Mouse (Mus musculus) lung, embryonic 15.5 days (tissue): ENCODE measurements around the gene Ppl. TPM values are rescaled to one million over a fixed set of nuclear protein-coding genes. Genes with fewer than 3 reads are reported as not detected.

ENCODE experiments used
- ATAC-seq: fragments of 200-750 bp; cut with Nextera tagmentation; 2 replicates; pipeline ENCODE4 v1.8.0; 2017; ENCODE audit warnings: moderate number of reproducible peaks, borderline replicate concordance; ENCODE audit not compliant: low FRiP score, low TSS enrichment; ENCODE audit errors: extremely low read depth
- H3K27ac ChIP-seq: fragments of 300-500 bp; sonication (generic); 2 replicates; pipeline ENCODE4 v1.5.1; 2015; ENCODE audit warnings: moderate library complexity, mild to moderate bottlenecking, inconsistent platforms
- H3K27me3 ChIP-seq: fragments of 300-500 bp; sonication (generic); 2 replicates; pipeline ENCODE4 v1.6.1; 2015; ENCODE audit warnings: inconsistent platforms
- H3K36me3 ChIP-seq: fragments of 300-500 bp; sonication (generic); 2 replicates; pipeline ENCODE4 v1.6.1; 2015; ENCODE audit warnings: inconsistent platforms
- H3K4me1 ChIP-seq: fragments of 300-500 bp; sonication (generic); 2 replicates; pipeline ENCODE4 v1.6.1; 2015; ENCODE audit warnings: inconsistent platforms
- H3K4me2 ChIP-seq: fragments of 300-500 bp; sonication (generic); 2 replicates; pipeline ENCODE4 v1.6.1; 2015; ENCODE audit warnings: inconsistent platforms, mild to moderate bottlenecking, moderate library complexity
- H3K4me3 ChIP-seq: fragments of 300-500 bp; sonication (generic); 2 replicates; pipeline ENCODE4 v1.5.1; 2015; ENCODE audit warnings: mild to moderate bottlenecking, inconsistent platforms
- H3K9ac ChIP-seq: fragments of 300-500 bp; sonication (generic); 2 replicates; pipeline ENCODE4 v1.6.1; 2015; ENCODE audit warnings: inconsistent platforms
- H3K9me3 ChIP-seq: fragments of 300-500 bp; sonication (generic); 2 replicates; pipeline ENCODE4 v1.6.1; 2016; ENCODE audit warnings: inconsistent platforms
- WGBS: fragments of 180-500 bp; shearing (Covaris S2); methylation state at CpG from one replicate; pipeline ENCODE4 v1.1.7; 2015; 5-methylcytosine and 5-hydroxymethylcytosine counted together
- polyA plus RNA-seq: library from polyadenylated mRNA; unstranded; fragments of >200 nt; fragmentation: Nextera tagmentation; extraction: Ambion mirVana; gene quantifications from 2 replicates; pipeline ENCODE4 v1.2.1, GENCODE M21; 2015

The Ppl gene
- polyA plus RNA-seq, 1 experiment from 2014 or later = 6.3 TPM

DNA sequence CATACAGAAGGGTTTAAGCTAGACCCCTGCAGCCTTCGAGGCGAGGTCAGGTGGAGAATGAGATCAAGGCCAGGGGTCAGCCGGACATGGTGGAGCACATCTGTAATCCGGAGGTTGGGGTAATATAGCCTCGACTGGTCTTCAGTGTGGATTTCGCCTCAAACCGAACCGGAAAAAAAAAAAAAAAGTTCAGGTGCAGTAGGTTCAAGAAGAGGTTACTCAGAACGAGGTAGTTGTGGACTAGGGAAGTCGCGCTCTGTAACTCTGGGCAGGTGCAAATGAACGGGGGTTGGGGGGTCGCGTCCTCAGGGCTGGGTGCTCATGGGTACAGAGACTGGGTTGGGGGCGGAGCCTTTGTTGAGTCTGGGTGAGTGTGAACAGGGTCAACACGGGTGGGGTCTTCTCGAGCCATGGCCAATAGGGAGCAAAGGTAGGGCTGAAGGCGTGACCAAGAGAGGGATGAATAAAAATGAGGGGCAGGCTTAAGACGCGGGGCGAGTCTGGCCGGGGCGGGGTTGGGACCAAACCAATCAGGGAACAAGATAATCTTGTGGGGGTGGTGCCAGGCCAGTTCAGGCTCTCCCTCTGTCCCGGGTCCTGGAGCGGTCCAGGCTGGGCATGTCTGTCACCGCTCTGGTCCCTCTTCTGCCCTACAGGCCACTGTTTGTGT is 14.3 kb upstream of the Ppl start:
- H3K27ac ChIP-seq = no peak overlapping the region
- 1% methylated on average over 26 of the region's 26 CpGs for WGBS
- ATAC-seq = peak; percentile 92
- no peaks in the 10 kb centered on the region for H3K9me3 ChIP-seq
- peaks cover 12% of the 10 kb centered on the region for H3K4me1 ChIP-seq
- H3K4me2 ChIP-seq = peak overlapping the region; percentile 66
- no peak overlapping the region for H3K9ac ChIP-seq
- no peaks in the 10 kb centered on the region for H3K36me3 ChIP-seq
- peak overlapping the region; percentile 34 for H3K4me3 ChIP-seq
- peaks cover 14% of the 10 kb centered on the region for H3K27me3 ChIP-seq

- H3K27ac ChIP-seq = no peak overlapping the region
- ATAC-seq = 0 out of 2 replicates have a peak, but pooled peaks have one; percentile 13
- H3K27me3 ChIP-seq = peaks cover 14% of the 10 kb centered on the region
- H3K36me3 ChIP-seq = no peaks in the 10 kb centered on the region
- no peak overlapping the region for H3K4me2 ChIP-seq
- peaks cover 12% of the 10 kb centered on the region for H3K4me1 ChIP-seq
- no peak overlapping the region for H3K9ac ChIP-seq
- 0% methylated on average over 7 of the region's 7 CpGs for WGBS
- H3K9me3 ChIP-seq = no peaks in the 10 kb centered on the region
- no peak overlapping the region for H3K4me3 ChIP-seq
Observed at GRCm38 (mm10) chr16:5145570-5145969, 13.3 kb upstream of the Ppl start.

GRCm38 (mm10) chr16:5139741-5140140 is 7.5 kb upstream of the Ppl start:
- 26% methylated on average over 4 of the region's 4 CpGs for WGBS
- no peak overlapping the region for H3K27ac ChIP-seq
- no peak overlapping the region for H3K4me2 ChIP-seq
- H3K9me3 ChIP-seq = no peaks in the 10 kb centered on the region
- peaks cover 22% of the 10 kb centered on the region for H3K4me1 ChIP-seq
- no peak overlapping the region for H3K4me3 ChIP-seq
- no peaks in the 10 kb centered on the region for H3K27me3 ChIP-seq
- no peak overlapping the region for H3K9ac ChIP-seq
- no peak for ATAC-seq
- H3K36me3 ChIP-seq = no peaks in the 10 kb centered on the region

DNA sequence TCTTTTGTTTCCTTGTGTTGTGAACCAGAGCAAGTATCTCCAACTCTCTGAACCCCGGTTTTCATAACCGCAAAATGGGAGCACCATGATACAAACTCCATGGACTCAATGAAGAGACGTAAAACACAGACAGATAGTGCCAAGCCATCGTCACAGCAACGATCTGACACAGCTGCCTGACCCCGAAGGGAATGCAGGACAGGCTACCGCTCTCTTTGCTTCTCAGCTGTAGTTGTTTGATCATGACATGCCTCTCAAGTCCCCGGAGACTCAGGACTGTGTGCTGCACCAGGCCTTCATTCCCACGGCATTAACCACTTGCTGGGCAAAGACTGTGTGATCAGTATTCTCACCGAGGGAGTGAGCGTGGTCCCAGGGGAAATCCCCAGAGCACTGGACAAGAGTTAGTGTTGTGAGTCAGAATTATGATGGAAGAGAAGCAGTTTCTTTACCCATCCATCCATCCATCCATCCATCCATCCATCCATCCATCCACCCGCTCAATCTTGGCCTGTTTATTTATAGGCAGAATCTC is 4.9 kb upstream of the Ppl start:
- Histone ChIP-seq H3K27me3 (peaks cover 23% of the 10 kb centered on the region), H3K9me3 (no peaks in the 10 kb centered on the region), H3K9ac (no peak overlapping the region), H3K36me3 (no peaks in the 10 kb centered on the region), H3K27ac (peak overlapping the region; percentile 88), H3K4me1 (peaks cover 41% of the 10 kb centered on the region), H3K4me3 (no peak overlapping the region), H3K4me2 (no peak overlapping the region)
- WGBS = 50% methylated on average over 12 of the region's 12 CpGs
- no peak for ATAC-seq

DNA sequence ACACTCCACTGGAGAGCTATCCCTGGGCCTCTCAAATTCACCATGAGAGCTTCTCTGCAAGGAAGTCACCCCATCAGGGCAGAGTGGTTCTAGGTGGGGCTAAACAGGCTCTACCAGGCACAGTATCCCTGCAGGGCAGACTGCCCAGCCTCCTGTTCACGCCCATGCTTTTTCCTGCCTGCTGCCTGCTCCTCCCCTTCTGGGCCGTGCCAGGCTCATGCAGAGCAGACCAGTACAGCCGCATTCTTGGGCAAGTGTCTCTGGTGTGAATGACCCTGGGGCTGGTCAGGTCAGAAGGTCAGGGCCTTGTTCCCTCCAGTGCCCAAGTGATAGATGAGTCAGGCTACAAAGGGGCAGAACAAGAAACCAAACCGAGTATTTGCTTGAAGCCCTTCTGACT is 4.3 kb upstream of the Ppl start:
- H3K4me3 ChIP-seq = no peak overlapping the region
- 8% methylated on average over 4 of the region's 4 CpGs for WGBS
- H3K36me3 ChIP-seq = no peaks in the 10 kb centered on the region
- H3K9ac ChIP-seq = no peak overlapping the region
- H3K4me1 ChIP-seq = peaks cover 47% of the 10 kb centered on the region
- H3K4me2 ChIP-seq = no peak overlapping the region
- peak overlapping the region; percentile 88 for H3K27ac ChIP-seq
- no peaks in the 10 kb centered on the region for H3K9me3 ChIP-seq
- H3K27me3 ChIP-seq = peaks cover 29% of the 10 kb centered on the region
- ATAC-seq = peak; percentile 78

- H3K9ac ChIP-seq = no peak overlapping the region
- peaks cover 55% of the 10 kb centered on the region for H3K4me1 ChIP-seq
- H3K36me3 ChIP-seq = no peaks in the 10 kb centered on the region
- peak overlapping the region; percentile 88 for H3K27ac ChIP-seq
- H3K9me3 ChIP-seq = no peaks in the 10 kb centered on the region
- no peak overlapping the region for H3K4me2 ChIP-seq
- 0 out of 2 replicates have a peak, but pooled peaks have one; percentile 1 for ATAC-seq
- 40% methylated on average over 8 of the region's 8 CpGs for WGBS
- no peak overlapping the region for H3K4me3 ChIP-seq
- H3K27me3 ChIP-seq = peaks cover 37% of the 10 kb centered on the region
Observed at GRCm38 (mm10) chr16:5135551-5136261, 3.5 kb upstream of the Ppl start.

DNA sequence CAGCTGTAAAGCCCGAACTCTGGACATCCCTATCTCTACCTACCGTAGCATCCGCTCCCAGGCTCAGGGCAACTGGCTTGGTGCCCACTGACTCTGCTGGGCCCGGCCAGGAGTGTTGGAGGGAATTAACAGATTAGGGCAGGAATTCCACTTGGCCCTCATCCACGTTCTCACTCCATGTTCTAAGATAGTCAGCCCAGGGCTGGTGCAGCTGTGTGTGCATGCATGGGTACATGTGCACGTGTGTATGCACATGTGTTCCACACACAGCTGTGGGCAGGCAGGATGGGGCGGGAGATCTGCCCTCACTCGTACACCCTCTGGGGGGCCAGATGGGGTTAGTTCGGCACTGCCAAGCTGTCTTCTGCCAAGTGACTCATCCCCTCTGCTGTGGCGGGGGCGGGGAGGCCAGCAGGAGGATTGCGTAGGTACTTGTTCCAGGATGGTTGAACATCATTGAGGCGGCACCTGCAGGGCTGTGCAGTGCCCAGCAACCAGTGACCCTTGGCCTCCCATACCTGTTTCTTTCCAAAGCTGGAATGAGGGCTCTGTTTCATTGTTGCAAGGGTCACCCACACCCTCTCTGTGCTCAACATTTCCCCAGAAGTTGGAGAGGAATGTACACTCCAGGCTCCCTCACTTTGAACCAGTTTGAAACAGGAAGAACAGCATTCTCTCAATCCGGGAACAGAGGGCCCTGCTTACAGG is 2.6 kb upstream of the Ppl start:
- ATAC-seq = no peak
- Histone ChIP-seq H3K9ac (no peak overlapping the region), H3K4me3 (no peak overlapping the region), H3K9me3 (no peaks in the 10 kb centered on the region), H3K27ac (peak overlapping the region; percentile 88), H3K36me3 (no peaks in the 10 kb centered on the region), H3K4me2 (no peak overlapping the region), H3K4me1 (peaks cover 58% of the 10 kb centered on the region), H3K27me3 (peaks cover 45% of the 10 kb centered on the region)
- WGBS = 43% methylated on average over 14 of the region's 14 CpGs

GRCm38 (mm10) chr16:5131251-5131922 is 834 bp downstream of the Ppl start:
- Histone ChIP-seq H3K4me1 (peaks cover 52% of the 10 kb centered on the region), H3K9me3 (no peaks in the 10 kb centered on the region), H3K9ac (peak overlapping the region; percentile 51), H3K4me3 (peak overlapping the region; percentile 52), H3K4me2 (peak overlapping the region; percentile 62), H3K27ac (peak overlapping the region; percentile 31), H3K27me3 (peaks cover 48% of the 10 kb centered on the region), H3K36me3 (no peaks in the 10 kb centered on the region)
- no peak for ATAC-seq
- 3% methylated on average over 25 of the region's 25 CpGs for WGBS

GRCm38 (mm10) chr16:5130766-5131165 is 1.5 kb downstream of the Ppl start:
- Histone ChIP-seq H3K9ac (no peak overlapping the region), H3K4me1 (peaks cover 46% of the 10 kb centered on the region), H3K9me3 (no peaks in the 10 kb centered on the region), H3K4me2 (peak overlapping the region; percentile 62), H3K4me3 (peak overlapping the region; percentile 52), H3K27ac (peak overlapping the region; percentile 31), H3K36me3 (no peaks in the 10 kb centered on the region), H3K27me3 (peaks cover 48% of the 10 kb centered on the region)
- WGBS = 9% methylated on average over 4 of the region's 4 CpGs
- peak; percentile 90 for ATAC-seq

DNA sequence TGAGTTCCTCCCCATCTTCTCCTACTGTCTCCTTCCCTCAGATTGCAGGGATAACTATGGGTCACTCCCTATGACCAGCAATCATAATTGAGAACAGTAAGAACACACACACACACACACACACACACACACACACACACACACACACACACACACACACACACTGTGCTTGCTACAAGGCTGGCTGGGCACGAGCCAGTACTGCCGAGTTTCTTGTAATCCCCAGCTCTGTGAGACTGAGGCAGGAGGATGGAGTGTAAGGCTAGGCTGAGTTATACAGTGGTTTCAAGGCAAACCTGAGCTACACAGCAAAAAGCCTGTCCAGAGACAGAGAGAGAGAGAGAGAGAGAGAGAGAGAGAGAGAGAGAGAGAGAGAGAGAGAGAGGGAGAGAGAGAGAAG is 2.0 kb downstream of the Ppl start:
- Histone ChIP-seq H3K4me3 (no peak overlapping the region), H3K9me3 (no peaks in the 10 kb centered on the region), H3K4me1 (peaks cover 41% of the 10 kb centered on the region), H3K9ac (no peak overlapping the region), H3K27ac (no peak overlapping the region), H3K27me3 (peaks cover 48% of the 10 kb centered on the region), H3K4me2 (peak overlapping the region; percentile 62; the same call in 1 of the 2 replicates), H3K36me3 (no peaks in the 10 kb centered on the region)
- ATAC-seq = no peak
- WGBS = 50% methylated on average over 2 of the region's 2 CpGs

GRCm38 (mm10) chr16:5123476-5123875 is 8.7 kb downstream of the Ppl start:
- Histone ChIP-seq H3K27me3 (peaks cover 10% of the 10 kb centered on the region; the same call in 1 of the 2 replicates), H3K9ac (no peak overlapping the region), H3K4me3 (no peak overlapping the region), H3K27ac (no peak overlapping the region), H3K9me3 (no peaks in the 10 kb centered on the region), H3K4me1 (no peaks in the 10 kb centered on the region), H3K36me3 (no peaks in the 10 kb centered on the region), H3K4me2 (no peak overlapping the region)
- 57% methylated on average over 6 of the region's 6 CpGs for WGBS
- ATAC-seq = no peak
